Mouse (Mus musculus): ENCODE data around the gene Usp10.

Gene Usp10

GRCm38 (mm10) chr8:119909944-119910546, at the start of gene Usp10:
Usp10 (plus strand) TSS chr8:119910360.
- no peak for DNase-seq (ENCODE audit: low spot score in 2 of 2)

- peak; percentile 91 to 95 for DNase-seq (ENCODE audit: low spot score in 2 of 2)
These were observed 48.3 kb upstream of the Usp10 start, which contains the start of gene Klhl36 for GRCm38 (mm10) chr8:119861706-119862389. Klhl36 (plus strand) TSS chr8:119862266.

- no peak for DNase-seq (ENCODE audit: low spot score in 2 of 2)
These were observed 47.8 kb upstream of the Usp10 start for GRCm38 (mm10) chr8:119862390-119862734.

GRCm38 (mm10) chr8:119862749-119863148, 47.4 kb upstream of the Usp10 start:
- no peak for DNase-seq (ENCODE audit: low spot score in 2 of 2)

- DNase-seq (ENCODE audit: low spot score in 2 of 2): no peak
These were observed 40.5 kb upstream of the Usp10 start for GRCm38 (mm10) chr8:119869616-119870015.

- no peak for DNase-seq (ENCODE audit: low spot score in 2 of 2)
These were observed 37.0 kb upstream of the Usp10 start for GRCm38 (mm10) chr8:119873181-119873580.

- DNase-seq (ENCODE audit: low spot score in 2 of 2): no peak
These were observed 28.9 kb upstream of the Usp10 start for GRCm38 (mm10) chr8:119881301-119881700.

- DNase-seq (ENCODE audit: low spot score in 2 of 2): no peak
These were observed 28.2 kb upstream of the Usp10 start for GRCm38 (mm10) chr8:119881917-119882316.

GRCm38 (mm10) chr8:119883281-119883680, 26.9 kb upstream of the Usp10 start:
- no peak for DNase-seq (ENCODE audit: low spot score in 2 of 2)

GRCm38 (mm10) chr8:119885612-119886011, 24.5 kb upstream of the Usp10 start:
- peak in 1 of 2 experiments; percentile 20 for DNase-seq (ENCODE audit: low spot score in 2 of 2)

GRCm38 (mm10) chr8:119887130-119887529, 23.0 kb upstream of the Usp10 start:
- no peak for DNase-seq (ENCODE audit: low spot score in 2 of 2)

GRCm38 (mm10) chr8:119888012-119888411, 22.1 kb upstream of the Usp10 start:
- no peak for DNase-seq (ENCODE audit: low spot score in 2 of 2)

- DNase-seq (ENCODE audit: low spot score in 2 of 2): no peak
These were observed 13.1 kb upstream of the Usp10 start for GRCm38 (mm10) chr8:119897069-119897468.

GRCm38 (mm10) chr8:119897933-119898332, 12.2 kb upstream of the Usp10 start:
- DNase-seq (ENCODE audit: low spot score in 2 of 2): no peak

- no peak for DNase-seq (ENCODE audit: low spot score in 2 of 2)
These were observed 8.8 kb upstream of the Usp10 start for GRCm38 (mm10) chr8:119901349-119901748.

GRCm38 (mm10) chr8:119901952-119902351, 8.2 kb upstream of the Usp10 start:
- DNase-seq (ENCODE audit: low spot score in 2 of 2): no peak

GRCm38 (mm10) chr8:119904323-119904911, 5.7 kb upstream of the Usp10 start:
- no peak for DNase-seq (ENCODE audit: low spot score in 2 of 2)

GRCm38 (mm10) chr8:119910547-119911257, 542 bp downstream of the Usp10 start, which contains the start of gene Gm20388:
Gm20388 (plus strand) TSS chr8:119910841.
- peak; percentile 81 to 91 for DNase-seq (ENCODE audit: low spot score in 2 of 2)

- DNase-seq (ENCODE audit: low spot score in 2 of 2): no peak
These were observed 1.2 kb downstream of the Usp10 start for GRCm38 (mm10) chr8:119911258-119911962.

GRCm38 (mm10) chr8:119912643-119913042, 2.5 kb downstream of the Usp10 start:
- no peak for DNase-seq (ENCODE audit: low spot score in 2 of 2)

- DNase-seq (ENCODE audit: low spot score in 2 of 2): no peak
These were observed 3.0 kb downstream of the Usp10 start for GRCm38 (mm10) chr8:119913181-119913580.

GRCm38 (mm10) chr8:119914161-119914560, 4.0 kb downstream of the Usp10 start:
- no peak for DNase-seq (ENCODE audit: low spot score in 2 of 2)

Data from frontal cortex, postnatal 10 days (tissue).